Mouse (Mus musculus) thymus, adult 2 months (tissue): Measurements from ENCODE around the gene Rcvrn.

Experiments
- CTCF ChIP-seq: fragments of 200-500 bp; IDR thresholded peaks from 2 replicates; pipeline ENCODE4 v1.5.1; 2012; ENCODE audit warnings: mild to moderate bottlenecking, control low read depth, low read length, moderate library complexity, borderline replicate concordance; ENCODE audit not compliant: control insufficient read depth, poor library complexity, insufficient read depth; ENCODE audit errors: extremely low read depth
- POLR2A ChIP-seq: fragments of 200-500 bp; IDR thresholded peaks from 2 replicates; pipeline ENCODE4 v1.6.1; 2012; ENCODE audit warnings: mild to moderate bottlenecking, low read length, control low read depth, moderate library complexity; ENCODE audit not compliant: control insufficient read depth, poor library complexity, insufficient read depth; ENCODE audit errors: extremely low read depth

GRCm38 (mm10) chr11:67723231-67724013 is 28.3 kb downstream of the Rcvrn start:
- TF ChIP-seq POLR2A (no peak), CTCF (no peak)
